Mouse (Mus musculus) kidney, postnatal 10 days (tissue): ENCODE measurements around the gene Gabarapl2.
A peak's percentile ranks its signal among the peaks of the same experiment; 100 is the strongest.

Experiments used
- DNase-seq: peaks from one replicate; pipeline ENCODE4 v3.0.0; 2021; ENCODE audit warnings: mixed read lengths

Gene Gabarapl2

GRCm38 (mm10) chr8:111968991-111969390 lies 28.5 kb downstream of the Gabarapl2 start:
- DNase-seq = no peak

DNA sequence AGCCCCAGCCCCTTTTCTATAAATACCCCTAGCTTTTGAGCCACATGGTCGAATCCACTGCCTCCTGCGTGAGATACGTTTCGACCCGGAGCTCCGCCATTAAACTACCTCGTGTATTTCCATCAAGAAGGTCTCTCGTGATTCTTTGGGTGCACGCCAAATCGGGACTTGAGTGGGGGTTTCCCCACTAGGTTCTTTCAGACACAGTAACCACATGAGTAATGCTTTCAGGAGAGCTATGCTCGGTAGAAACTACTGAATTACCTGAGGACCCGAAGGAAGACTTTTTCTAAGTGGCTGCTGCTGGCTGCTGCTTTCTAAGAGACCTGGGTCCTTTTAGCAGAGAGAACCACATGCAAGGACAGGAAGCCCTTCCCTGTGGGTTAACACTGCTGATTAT lies 33.6 kb downstream of the Gabarapl2 start:
- no peak for DNase-seq

- no peak for DNase-seq
Measured at GRCm38 (mm10) chr8:111975706-111976105, 35.2 kb downstream of the Gabarapl2 start.

DNA sequence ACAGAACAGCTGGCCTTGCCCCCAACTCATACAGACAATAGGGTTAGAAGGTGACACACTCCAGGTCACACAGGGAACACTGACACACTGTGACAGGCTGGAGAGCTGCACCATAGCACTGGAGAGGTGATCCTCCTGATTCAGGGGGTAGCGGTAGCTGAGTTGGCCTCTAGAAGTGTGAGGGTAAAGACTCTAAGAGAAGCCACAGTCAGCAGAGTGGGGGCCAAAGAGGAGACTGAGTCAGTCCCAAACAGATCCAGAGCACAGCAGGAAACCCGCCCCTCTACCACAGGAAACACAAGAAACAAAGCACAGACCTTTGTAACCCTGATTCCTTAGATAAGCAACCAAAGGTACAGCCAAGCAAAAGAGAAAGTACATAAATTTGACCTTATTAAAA lies 35.8 kb downstream of the Gabarapl2 start:
- no peak for DNase-seq

DNA sequence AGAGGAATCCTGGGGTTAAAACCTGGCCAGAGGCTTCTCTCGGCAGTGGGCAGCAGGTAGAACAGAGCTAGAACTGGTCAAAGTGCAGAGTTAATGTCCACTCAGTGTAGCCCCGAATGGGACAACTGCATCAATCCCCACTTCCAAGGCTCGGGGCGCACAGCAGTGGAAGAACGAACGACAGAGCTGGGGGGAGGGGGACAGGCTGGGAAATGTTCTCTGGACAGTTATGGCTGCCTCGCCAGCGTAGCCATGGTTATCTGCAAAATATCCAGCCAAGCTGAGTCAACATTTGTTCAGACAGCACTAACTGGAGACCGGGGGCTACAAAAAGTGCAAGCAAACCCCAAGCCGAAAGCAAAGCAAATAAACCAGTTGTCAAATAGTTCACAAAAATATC lies 37.6 kb downstream of the Gabarapl2 start:
- DNase-seq = peak; percentile 62

DNA sequence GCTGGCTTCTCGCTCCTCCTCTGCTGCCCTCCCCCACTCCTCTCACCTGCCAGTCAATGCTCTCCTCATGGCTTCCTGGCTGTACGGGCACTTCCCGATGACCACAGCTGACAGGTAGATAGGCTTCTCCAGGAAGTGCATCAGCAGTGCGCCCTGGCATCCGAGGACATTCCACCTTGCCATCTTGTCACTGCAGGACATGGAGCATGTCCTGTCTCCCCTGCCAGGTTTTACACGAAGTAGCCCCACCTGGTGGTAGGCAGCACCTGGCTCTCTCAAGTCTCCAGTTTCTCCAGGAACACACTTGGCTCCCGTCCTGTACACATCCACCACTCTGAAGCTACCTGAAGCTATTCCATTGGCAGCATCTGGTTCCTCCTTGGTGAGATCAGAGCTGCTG lies 41.6 kb downstream of the Gabarapl2 start:
- no peak for DNase-seq

- no peak for DNase-seq
Measured at GRCm38 (mm10) chr8:111984511-111984910, 44.0 kb downstream of the Gabarapl2 start.

DNA sequence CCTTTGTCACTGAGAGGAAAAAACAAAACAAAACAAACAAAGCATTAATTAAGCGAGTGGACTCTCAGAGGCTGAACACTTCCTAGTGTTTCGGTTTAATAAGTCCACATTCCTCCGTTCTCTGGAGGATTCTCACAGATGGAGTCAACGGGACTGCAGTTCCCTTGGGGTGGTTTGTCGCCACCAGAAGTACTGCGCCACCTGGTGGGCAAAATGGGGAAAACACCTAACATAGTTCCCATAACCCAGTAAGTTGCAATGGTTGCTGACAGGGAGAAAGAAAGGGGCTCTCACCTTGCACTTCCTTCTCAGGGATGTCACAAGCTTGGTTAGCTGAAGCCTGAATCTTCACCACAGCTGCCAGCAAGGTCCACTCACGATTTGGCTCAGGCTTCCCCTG lies 49.4 kb downstream of the Gabarapl2 start:
- peak; percentile 91 for DNase-seq

GRCm38 (mm10) chr8:111991278-111991677 lies 50.8 kb downstream of the Gabarapl2 start:
- DNase-seq = no peak

GRCm38 (mm10) chr8:111992013-111992702 lies 51.7 kb downstream of the Gabarapl2 start, which contains the start of gene Adat1:
TSS of gene Adat1 (minus strand) at chr8:111992302.
- DNase-seq = peak; percentile 93

GRCm38 (mm10) chr8:111992703-111993039 lies 52.2 kb downstream of the Gabarapl2 start:
- DNase-seq = no peak
